Mouse (Mus musculus) embryonic facial prominence, embryonic 14.5 days (tissue): ENCODE measurements around the gene Opa1. TPM values are rescaled to one million over a fixed set of nuclear protein-coding genes. Genes with fewer than 3 reads are reported as not detected.

Experiments used
- ATAC-seq: fragments of 200-750 bp; cut with Nextera tagmentation; 2 replicates; pipeline ENCODE4 v1.8.0; 2017; ENCODE audit warnings: low read depth, moderate number of reproducible peaks, moderate TSS enrichment
- DNase-seq: peaks from one replicate; pipeline ENCODE4 v3.0.0-alpha.2; 2015; ENCODE audit warnings: low spot score
- H3K27ac ChIP-seq: fragments of 300-500 bp; sonication (generic); replicated peaks from 2 replicates; pipeline ENCODE4 v1.5.1; 2014; ENCODE audit warnings: low read depth, mild to moderate bottlenecking, low read length, moderate library complexity
- H3K27me3 ChIP-seq: fragments of 300-500 bp; sonication (generic); replicated peaks from 2 replicates; pipeline ENCODE4 v1.6.1; 2014; ENCODE audit warnings: low read length; ENCODE audit not compliant: control insufficient read depth, insufficient read depth
- H3K36me3 ChIP-seq: fragments of 300-500 bp; sonication (generic); 2 replicates; pipeline ENCODE4 v1.6.1; 2014; ENCODE audit warnings: low read length, mixed read lengths; ENCODE audit not compliant: control insufficient read depth, insufficient read depth
- H3K4me1 ChIP-seq: fragments of 300-500 bp; sonication (generic); 2 replicates; pipeline ENCODE4 v1.6.1; 2014; ENCODE audit warnings: antibody characterized with exemption, low read length; ENCODE audit not compliant: control insufficient read depth, insufficient read depth
- H3K4me2 ChIP-seq: fragments of 300-500 bp; sonication (generic); 2 replicates; pipeline ENCODE4 v1.6.1; 2014; ENCODE audit warnings: low read depth, mild to moderate bottlenecking, low read length, moderate library complexity, mixed read lengths
- H3K4me3 ChIP-seq: fragments of 300-500 bp; sonication (generic); 2 replicates; pipeline ENCODE4 v1.5.1; 2014; ENCODE audit warnings: low read depth, mild to moderate bottlenecking, low read length
- H3K9ac ChIP-seq: fragments of 300-500 bp; sonication (generic); 2 replicates; pipeline ENCODE4 v1.6.1; 2014; ENCODE audit warnings: low read depth, mild to moderate bottlenecking, low read length, moderate library complexity, mixed read lengths
- H3K9me3 ChIP-seq: fragments of 300-500 bp; sonication (generic); 2 replicates; pipeline ENCODE4 v1.6.1; 2016; ENCODE audit warnings: low read length; ENCODE audit not compliant: control insufficient read depth
- WGBS: fragments of 180-500 bp; shearing (Covaris S2); extraction: QIAGEN DNeasy Blood & Tissue Kit; methylation state at CpG from one replicate; pipeline ENCODE4 v1.1.7; 2014; 5-methylcytosine and 5-hydroxymethylcytosine counted together
- polyA plus RNA-seq: library from polyadenylated mRNA; unstranded; fragments of >200 nt; fragmentation: Nextera tagmentation; extraction: Ambion mirVana; gene quantifications from 2 replicates; pipeline ENCODE4 v1.2.1, GENCODE M21; 2014

Opa1 gene
- polyA plus RNA-seq, 1 experiment from 2014 or later: 35.4 TPM

DNA sequence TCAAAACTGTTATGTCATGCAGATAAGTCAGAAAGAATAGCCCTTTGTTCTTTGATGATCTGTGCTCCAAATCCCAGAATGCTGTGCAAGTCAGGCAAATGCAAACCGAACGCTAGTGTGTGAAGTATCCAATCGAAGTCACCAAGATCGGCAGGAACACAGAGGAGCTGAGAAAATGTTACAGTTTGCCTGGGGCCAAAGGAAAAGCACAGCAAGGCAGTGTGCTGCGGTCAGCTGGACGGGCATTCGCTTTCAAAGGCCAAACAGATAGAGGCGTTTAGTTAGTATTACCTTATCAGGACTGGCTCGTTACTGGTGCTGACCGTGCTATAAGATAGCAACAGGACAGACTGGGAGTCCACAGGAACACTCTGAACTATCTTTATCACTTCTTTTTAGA, 18.7 kb upstream of the Opa1 start:
- H3K9ac ChIP-seq: 0 out of 2 replicates have a peak overlapping the region, but pooled peaks have one; percentile 3
- DNase-seq (no peak), ATAC-seq (no peak)
- H3K4me3 ChIP-seq: peak overlapping the region; percentile 13
- H3K27ac ChIP-seq: no peak overlapping the region
- peak overlapping the region; percentile 40 for H3K4me2 ChIP-seq
- WGBS: 38% methylated on average over 10 of the region's 10 CpGs
- H3K36me3 ChIP-seq: no peaks in the 10 kb centered on the region
- no peaks in the 10 kb centered on the region for H3K9me3 ChIP-seq
- no peaks in the 10 kb centered on the region; the same call in 1 of the 2 replicates for H3K27me3 ChIP-seq
- no peaks in the 10 kb centered on the region for H3K4me1 ChIP-seq

DNA sequence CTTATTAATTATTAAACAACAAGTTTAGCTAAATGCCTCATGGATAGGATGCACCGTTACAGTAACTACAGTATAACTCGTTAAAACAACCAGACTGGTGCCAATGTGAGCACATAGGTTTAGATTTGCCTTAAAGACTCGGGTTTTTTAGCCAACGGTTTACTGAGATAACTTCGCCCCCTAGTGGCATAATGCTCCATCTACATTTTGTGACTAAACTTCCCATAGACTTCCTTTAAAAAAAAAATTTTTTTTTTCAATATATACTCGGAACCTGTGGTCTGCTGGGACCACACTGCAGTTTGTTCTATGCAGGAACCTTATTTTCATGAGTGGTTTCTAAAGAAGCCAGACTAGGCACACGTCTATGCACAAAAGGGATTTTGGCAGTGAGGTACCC, 18.3 kb upstream of the Opa1 start:
- WGBS: 2% methylated on average over 7 of the region's 7 CpGs
- Histone ChIP-seq H3K4me1 (no peaks in the 10 kb centered on the region), H3K9ac (no peak overlapping the region), H3K36me3 (no peaks in the 10 kb centered on the region), H3K27me3 (no peaks in the 10 kb centered on the region; the same call in 1 of the 2 replicates), H3K4me3 (peak overlapping the region; percentile 13), H3K27ac (no peak overlapping the region), H3K9me3 (no peaks in the 10 kb centered on the region), H3K4me2 (peak overlapping the region; percentile 40)
- ATAC-seq (no peak), DNase-seq (peak; percentile 90)

DNA sequence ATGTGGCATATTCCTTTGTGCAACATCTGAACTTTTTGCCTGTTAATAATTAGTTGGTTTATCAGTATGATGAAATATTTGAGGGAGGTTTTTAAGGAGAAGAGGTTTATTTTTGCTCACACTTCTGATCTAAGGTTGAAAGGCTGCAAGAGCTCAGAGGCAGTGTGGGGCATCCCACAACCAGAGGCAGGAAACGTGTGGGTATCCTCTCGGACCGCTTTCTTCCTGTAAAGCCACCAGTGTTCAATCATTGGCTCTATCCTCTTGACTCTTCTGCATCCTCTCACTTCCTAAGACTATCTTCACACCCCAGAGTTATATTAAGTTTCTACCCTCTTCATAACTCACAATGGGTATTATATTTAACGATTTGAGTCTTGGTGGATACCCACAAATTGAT, 5.1 kb upstream of the Opa1 start:
- ATAC-seq: no peak
- DNase-seq: no peak
- no peak overlapping the region for H3K4me2 ChIP-seq
- H3K27ac ChIP-seq: no peak overlapping the region
- no peaks in the 10 kb centered on the region for H3K36me3 ChIP-seq
- 70% methylated on average over 4 of the region's 4 CpGs for WGBS
- no peaks in the 10 kb centered on the region for H3K9me3 ChIP-seq
- no peak overlapping the region for H3K4me3 ChIP-seq
- no peak overlapping the region for H3K9ac ChIP-seq
- H3K4me1 ChIP-seq: no peaks in the 10 kb centered on the region
- H3K27me3 ChIP-seq: no peaks in the 10 kb centered on the region

DNA sequence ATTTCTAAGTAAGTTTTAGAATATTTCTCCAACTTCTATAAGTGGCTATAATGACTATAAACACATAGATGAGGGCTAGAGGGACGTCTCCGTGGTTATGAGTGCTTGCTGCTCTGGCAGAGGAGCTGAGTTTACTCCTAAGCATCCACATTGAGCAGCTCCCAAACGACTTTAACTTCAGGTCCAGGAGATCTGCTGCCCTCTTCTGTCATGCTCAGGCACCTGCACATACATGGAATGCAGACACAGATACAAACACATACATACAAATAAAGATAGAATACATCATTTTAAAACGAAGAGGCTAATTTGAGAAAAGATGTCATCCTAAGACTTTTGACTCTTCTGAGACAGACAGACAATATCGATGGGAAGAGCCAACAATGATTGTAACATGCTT, 3.5 kb upstream of the Opa1 start:
- peak; percentile 50 for DNase-seq

DNA sequence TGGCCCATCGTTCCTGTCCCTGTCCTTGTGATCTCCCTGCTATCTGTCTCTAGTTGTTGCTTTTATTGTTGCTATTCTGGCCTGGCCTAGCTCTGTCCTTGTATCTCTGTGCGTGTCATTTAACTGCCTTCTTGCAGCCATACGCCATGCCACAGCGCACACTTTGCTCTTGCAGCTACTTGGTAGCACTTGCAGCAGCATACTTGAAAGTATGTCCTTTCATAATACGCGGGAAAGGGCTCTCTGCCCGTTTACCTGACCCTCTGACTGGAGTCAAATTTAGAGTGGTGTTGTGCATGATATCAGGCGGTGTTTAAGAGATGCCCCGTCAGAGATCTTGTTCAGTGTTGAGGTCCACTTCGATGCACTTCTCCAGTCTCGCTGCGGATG, 648 bp downstream of the Opa1 start:
- ATAC-seq (peak; percentile 13; the same call in 1 of the 2 replicates), DNase-seq (no peak)
- no peaks in the 10 kb centered on the region for H3K36me3 ChIP-seq
- H3K9ac ChIP-seq: peak overlapping the region; percentile 88
- H3K4me2 ChIP-seq: peak overlapping the region; percentile 87
- no peaks in the 10 kb centered on the region for H3K9me3 ChIP-seq
- 9% methylated on average over 12 of the region's 12 CpGs for WGBS
- peaks cover 9% of the 10 kb centered on the region for H3K4me1 ChIP-seq
- no peak overlapping the region for H3K27ac ChIP-seq
- H3K4me3 ChIP-seq: peak overlapping the region; percentile 77
- no peaks in the 10 kb centered on the region for H3K27me3 ChIP-seq

More for the DNA sequence above, 3.5 kb upstream of the Opa1 start:
- Histone ChIP-seq H3K9me3 (no peaks in the 10 kb centered on the region), H3K27ac (no peak overlapping the region), H3K9ac (no peak overlapping the region), H3K27me3 (no peaks in the 10 kb centered on the region), H3K4me3 (no peak overlapping the region), H3K4me1 (peaks cover 8% of the 10 kb centered on the region), H3K36me3 (no peaks in the 10 kb centered on the region), H3K4me2 (no peak overlapping the region)
- 10% methylated on average over 5 of the region's 5 CpGs for WGBS
- no peak for ATAC-seq

DNA sequence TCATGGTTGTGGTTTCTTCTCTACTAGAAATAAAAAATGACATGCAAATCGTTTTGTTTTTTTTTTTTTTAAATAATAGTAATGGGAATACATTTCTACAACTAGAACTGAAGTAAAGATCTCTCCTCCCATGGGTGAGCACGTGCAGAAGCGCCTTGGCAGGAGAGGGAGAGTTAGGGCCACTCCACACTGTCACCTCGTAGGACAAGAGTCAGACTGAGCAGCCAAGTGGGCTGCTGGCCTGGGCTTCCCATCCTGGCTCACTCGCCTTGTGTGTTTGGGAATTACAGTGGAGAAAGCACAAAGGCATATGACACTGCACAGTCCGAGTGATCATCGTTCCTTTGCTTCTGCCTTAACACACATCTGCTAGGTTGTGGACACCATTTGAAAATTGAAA, 13.0 kb downstream of the Opa1 start:
- DNase-seq (no peak), ATAC-seq (no peak)
- Histone ChIP-seq H3K4me2 (no peak overlapping the region), H3K4me1 (no peaks in the 10 kb centered on the region), H3K9ac (no peak overlapping the region), H3K27me3 (no peaks in the 10 kb centered on the region), H3K36me3 (peaks cover 62% of the 10 kb centered on the region), H3K9me3 (no peaks in the 10 kb centered on the region), H3K4me3 (no peak overlapping the region), H3K27ac (no peak overlapping the region)
- WGBS: 77% methylated on average over 7 of the region's 7 CpGs

DNA sequence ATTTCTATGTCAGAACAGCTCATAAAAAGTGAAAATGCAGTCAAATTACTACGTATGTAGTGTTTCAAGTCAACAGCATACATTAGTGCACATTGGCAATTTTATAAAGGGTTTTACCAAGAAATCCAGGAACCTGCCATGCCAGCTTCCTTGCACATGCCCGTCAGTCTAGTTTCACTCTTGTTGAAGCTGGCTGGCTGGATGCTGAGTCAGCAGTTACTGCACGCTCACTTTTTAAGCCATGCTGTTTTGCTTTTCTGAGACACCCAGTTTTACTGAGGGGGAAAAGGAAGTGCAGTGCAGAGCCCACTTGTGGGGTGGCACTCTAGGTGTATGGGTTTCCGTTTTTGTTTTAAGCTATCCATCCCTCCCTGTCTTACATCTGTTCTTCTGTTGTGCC, 18.0 kb downstream of the Opa1 start:
- Histone ChIP-seq H3K27ac (no peak overlapping the region), H3K4me1 (no peaks in the 10 kb centered on the region), H3K4me3 (no peak overlapping the region), H3K4me2 (no peak overlapping the region), H3K9me3 (no peaks in the 10 kb centered on the region), H3K27me3 (no peaks in the 10 kb centered on the region), H3K9ac (no peak overlapping the region), H3K36me3 (peaks cover 44% of the 10 kb centered on the region)
- 75% methylated on average over 4 of the region's 4 CpGs for WGBS
- DNase-seq: peak; percentile 10
- ATAC-seq: no peak

DNA sequence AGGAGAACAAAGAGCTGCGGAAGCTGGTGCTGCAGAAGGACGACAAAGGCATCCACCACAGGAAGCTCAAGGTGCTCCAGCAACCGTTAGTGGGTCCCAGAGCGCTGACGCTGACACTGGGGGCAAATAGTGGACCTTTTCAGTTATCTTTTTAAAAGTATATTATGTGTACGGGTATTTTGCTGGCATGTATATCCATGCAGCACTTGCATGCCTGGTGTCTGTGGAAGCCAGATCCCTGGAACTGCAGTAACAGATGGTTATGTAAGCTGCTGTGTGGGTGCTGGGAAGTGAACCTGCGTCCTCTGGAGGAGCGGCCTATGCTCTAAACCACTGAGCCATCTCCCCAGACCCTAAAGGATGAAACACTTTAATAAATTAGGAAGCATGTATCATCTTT, 26.4 kb downstream of the Opa1 start:
- H3K9ac ChIP-seq: no peak overlapping the region
- H3K4me3 ChIP-seq: no peak overlapping the region
- no peaks in the 10 kb centered on the region for H3K27me3 ChIP-seq
- H3K36me3 ChIP-seq: peaks cover 71% of the 10 kb centered on the region
- H3K9me3 ChIP-seq: no peaks in the 10 kb centered on the region
- H3K27ac ChIP-seq: no peak overlapping the region
- ATAC-seq (no peak), DNase-seq (no peak)
- H3K4me2 ChIP-seq: no peak overlapping the region
- no peaks in the 10 kb centered on the region for H3K4me1 ChIP-seq
- WGBS: 91% methylated on average over 8 of the region's 8 CpGs

DNA sequence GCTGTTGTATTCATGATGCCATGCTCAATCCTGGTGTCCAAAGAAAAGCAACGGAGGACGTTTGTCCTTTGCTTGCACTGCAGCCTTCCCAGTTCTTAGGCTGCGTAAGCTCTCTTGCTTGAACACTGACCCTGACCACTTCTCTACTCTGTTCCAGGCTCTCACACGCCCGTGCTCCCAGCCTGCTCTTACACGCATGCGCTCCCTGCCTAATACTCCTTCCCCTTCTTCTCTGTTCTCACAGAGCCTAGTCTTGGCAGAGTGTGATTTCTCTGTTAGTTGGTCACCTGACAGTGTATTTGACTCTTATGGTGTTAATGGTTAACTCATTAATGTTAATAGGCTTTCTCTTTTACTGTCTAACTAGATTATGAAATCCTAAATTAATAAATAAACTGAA, 28.0 kb downstream of the Opa1 start:
- H3K27me3 ChIP-seq: no peaks in the 10 kb centered on the region
- WGBS: 95% methylated on average over 7 of the region's 7 CpGs
- no peak for DNase-seq
- H3K4me1 ChIP-seq: no peaks in the 10 kb centered on the region
- peaks cover 78% of the 10 kb centered on the region for H3K36me3 ChIP-seq
- no peak overlapping the region for H3K4me2 ChIP-seq
- no peak overlapping the region for H3K27ac ChIP-seq
- H3K9ac ChIP-seq: no peak overlapping the region
- H3K4me3 ChIP-seq: no peak overlapping the region
- no peak for ATAC-seq
- H3K9me3 ChIP-seq: no peaks in the 10 kb centered on the region
